Mouse (Mus musculus): ENCODE measurements around the gene Rab30. TPM values are rescaled to one million over a fixed set of nuclear protein-coding genes. Genes with fewer than 3 reads are reported as not detected.

Rab30 gene
- polyA plus RNA-seq, 2 experiments = 12.6 to 22.7 TPM

- Histone ChIP-seq H3K9me3 (ENCODE audit: control insufficient read depth, low read length) (no peaks in the 10 kb centered on the region), H3K9ac (ENCODE audit: low read depth, low read length, severe bottlenecking) (no peak overlapping the region), H3K4me3 (replicated peaks; ENCODE audit: low read length) (no peak overlapping the region), H3K27ac (replicated peaks; ENCODE audit: low read depth, low read length) (no peak overlapping the region), H3K36me3 (ENCODE audit: control insufficient read depth, insufficient read depth, low read length) (no peaks in the 10 kb centered on the region), H3K4me2 (replicated peaks; ENCODE audit: low read depth, low read length, severe bottlenecking) (no peak overlapping the region), H3K27me3 (ENCODE audit: control insufficient read depth, insufficient read depth, low read length) (no peaks in the 10 kb centered on the region), H3K4me1 (ENCODE audit: control insufficient read depth, insufficient read depth, low read length) (no peaks in the 10 kb centered on the region)
- ATAC-seq (ENCODE audit: low FRiP score, low read depth) (no peak), DNase-seq (ENCODE audit: low spot score) (no peak)
- no peak for TF ChIP-seq POLR2A (IDR thresholded peaks at IDR 0.05; ENCODE audit: borderline replicate concordance, extremely low read depth, insufficient read depth, insufficient read length)
- WGBS = 69% methylated on average over 12 of the region's 12 CpGs
Observed at GRCm38 (mm10) chr7:92706711-92707110, 34.7 kb upstream of the Rab30 start.

- H3K9ac ChIP-seq (ENCODE audit: low read depth, low read length, severe bottlenecking) = no peak overlapping the region
- no peak for DNase-seq (ENCODE audit: low spot score)
- TF ChIP-seq POLR2A (IDR thresholded peaks at IDR 0.05; ENCODE audit: borderline replicate concordance, extremely low read depth, insufficient read depth, insufficient read length) = no peak
- no peaks in the 10 kb centered on the region for H3K9me3 ChIP-seq (ENCODE audit: control insufficient read depth, low read length)
- no peak overlapping the region for H3K4me2 ChIP-seq (replicated peaks; ENCODE audit: low read depth, low read length, severe bottlenecking)
- H3K4me3 ChIP-seq (replicated peaks; ENCODE audit: low read length) = no peak overlapping the region
- H3K36me3 ChIP-seq (ENCODE audit: control insufficient read depth, insufficient read depth, low read length) = no peaks in the 10 kb centered on the region
- H3K27ac ChIP-seq (replicated peaks; ENCODE audit: low read depth, low read length) = no peak overlapping the region
- H3K27me3 ChIP-seq (ENCODE audit: control insufficient read depth, insufficient read depth, low read length) = no peaks in the 10 kb centered on the region
- no peaks in the 10 kb centered on the region for H3K4me1 ChIP-seq (ENCODE audit: control insufficient read depth, insufficient read depth, low read length)
- no peak for ATAC-seq (ENCODE audit: low FRiP score, low read depth)
- 29% methylated on average over 2 of the region's 2 CpGs for WGBS
Observed at GRCm38 (mm10) chr7:92709573-92709972, 31.8 kb upstream of the Rab30 start.

GRCm38 (mm10) chr7:92711593-92711992 is 29.8 kb upstream of the Rab30 start:
- H3K4me2 ChIP-seq (replicated peaks; ENCODE audit: low read depth, low read length, severe bottlenecking) = no peak overlapping the region
- no peaks in the 10 kb centered on the region for H3K4me1 ChIP-seq (ENCODE audit: control insufficient read depth, insufficient read depth, low read length)
- no peaks in the 10 kb centered on the region for H3K9me3 ChIP-seq (ENCODE audit: control insufficient read depth, low read length)
- DNase-seq (ENCODE audit: low spot score) (no peak), ATAC-seq (ENCODE audit: low FRiP score, low read depth) (no peak)
- TF ChIP-seq POLR2A (IDR thresholded peaks at IDR 0.05; ENCODE audit: borderline replicate concordance, extremely low read depth, insufficient read depth, insufficient read length) = no peak
- H3K9ac ChIP-seq (ENCODE audit: low read depth, low read length, severe bottlenecking) = no peak overlapping the region
- WGBS = 70% methylated on average over 3 of the region's 3 CpGs
- no peak overlapping the region for H3K4me3 ChIP-seq (replicated peaks; ENCODE audit: low read length)
- no peaks in the 10 kb centered on the region for H3K36me3 ChIP-seq (ENCODE audit: control insufficient read depth, insufficient read depth, low read length)
- no peaks in the 10 kb centered on the region for H3K27me3 ChIP-seq (ENCODE audit: control insufficient read depth, insufficient read depth, low read length)
- no peak overlapping the region for H3K27ac ChIP-seq (replicated peaks; ENCODE audit: low read depth, low read length)

- no peaks in the 10 kb centered on the region for H3K9me3 ChIP-seq (ENCODE audit: control insufficient read depth, low read length)
- 81% methylated on average over 1 of the region's 1 CpGs for WGBS
- DNase-seq (ENCODE audit: low spot score) = no peak
Observed at GRCm38 (mm10) chr7:92715055-92715454, 26.3 kb upstream of the Rab30 start.

GRCm38 (mm10) chr7:92720156-92720905 is 21.1 kb upstream of the Rab30 start:
- DNase-seq (ENCODE audit: low spot score) (no peak), ATAC-seq (ENCODE audit: low FRiP score, low read depth) (no peak)
- H3K4me3 ChIP-seq (replicated peaks; ENCODE audit: low read length) = no peak overlapping the region
- H3K9me3 ChIP-seq (ENCODE audit: control insufficient read depth, low read length) = no peaks in the 10 kb centered on the region
- no peak overlapping the region for H3K4me2 ChIP-seq (replicated peaks; ENCODE audit: low read depth, low read length, severe bottlenecking)
- WGBS = 58% methylated on average over 3 of the region's 3 CpGs
- no peak overlapping the region for H3K9ac ChIP-seq (ENCODE audit: low read depth, low read length, severe bottlenecking)
- no peaks in the 10 kb centered on the region for H3K4me1 ChIP-seq (ENCODE audit: control insufficient read depth, insufficient read depth, low read length)
- TF ChIP-seq POLR2A (IDR thresholded peaks at IDR 0.05; ENCODE audit: borderline replicate concordance, extremely low read depth, insufficient read depth, insufficient read length) = no peak
- no peaks in the 10 kb centered on the region for H3K27me3 ChIP-seq (ENCODE audit: control insufficient read depth, insufficient read depth, low read length)
- H3K36me3 ChIP-seq (ENCODE audit: control insufficient read depth, insufficient read depth, low read length) = no peaks in the 10 kb centered on the region
- no peak overlapping the region for H3K27ac ChIP-seq (replicated peaks; ENCODE audit: low read depth, low read length)

More at GRCm38 (mm10) chr7:92715055-92715454, 26.3 kb upstream of the Rab30 start:
- no peak overlapping the region for H3K27ac ChIP-seq (replicated peaks; ENCODE audit: low read depth, low read length)
- no peak overlapping the region for H3K4me3 ChIP-seq (replicated peaks; ENCODE audit: low read length)
- no peak overlapping the region for H3K4me2 ChIP-seq (replicated peaks; ENCODE audit: low read depth, low read length, severe bottlenecking)
- H3K36me3 ChIP-seq (ENCODE audit: control insufficient read depth, insufficient read depth, low read length) = no peaks in the 10 kb centered on the region
- no peak overlapping the region for H3K9ac ChIP-seq (ENCODE audit: low read depth, low read length, severe bottlenecking)
- H3K4me1 ChIP-seq (ENCODE audit: control insufficient read depth, insufficient read depth, low read length) = no peaks in the 10 kb centered on the region
- H3K27me3 ChIP-seq (ENCODE audit: control insufficient read depth, insufficient read depth, low read length) = no peaks in the 10 kb centered on the region
- no peak for TF ChIP-seq POLR2A (IDR thresholded peaks at IDR 0.05; ENCODE audit: borderline replicate concordance, extremely low read depth, insufficient read depth, insufficient read length)
- no peak for ATAC-seq (ENCODE audit: low FRiP score, low read depth)
